Mouse (Mus musculus) ES-Bruce4 (cell line): ENCODE data around the gene Pgls.

ENCODE experiments used
- CTCF ChIP-seq: IDR thresholded peaks from one replicate; pipeline ENCODE4 v1.8.1; 2011; ENCODE audit warnings: low read depth, low read length
- POLR2A ChIP-seq: IDR thresholded peaks from one replicate; pipeline ENCODE4 v1.8.1; 2011; ENCODE audit warnings: low read length; ENCODE audit not compliant: insufficient read depth

DNA sequence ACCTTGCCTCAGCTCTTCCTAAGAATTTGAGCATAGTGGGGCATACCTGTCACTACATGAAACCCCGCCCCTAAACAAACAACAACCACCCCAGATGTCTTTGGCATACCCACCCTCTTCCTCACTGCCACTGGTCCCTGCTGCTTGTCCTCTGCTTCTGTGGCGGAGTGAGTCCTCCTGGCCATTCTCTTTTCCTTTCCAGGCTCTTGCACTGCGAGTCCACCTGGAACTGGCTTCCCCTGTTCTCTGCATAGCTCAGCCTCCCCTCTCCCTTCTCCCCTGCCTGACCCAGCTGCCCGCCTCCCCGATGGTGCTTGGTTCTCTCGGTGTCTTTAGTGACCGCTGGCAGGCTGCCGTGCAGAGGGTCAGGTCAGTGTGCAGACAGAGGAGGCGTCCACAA is 48.2 kb upstream of the Pgls start:
- no peak for TF ChIP-seq CTCF
- no peak for TF ChIP-seq POLR2A
